Mouse (Mus musculus) ovary, adult 18-20 months (tissue): Measurements from ENCODE around the gene Gm10401.

Experiments
- DNase-seq: peaks from one replicate; pipeline ENCODE4 v3.0.0; 2022; ENCODE audit warnings: low spot score, mixed read lengths

Gm10401 gene

GRCm38 (mm10) chr5:115098195-115098594 lies at the start of gene Gm10401:
TSS of gene Gm10401 (minus strand) at chr5:115098295.
- no peak for DNase-seq

- DNase-seq: no peak
Observed at GRCm38 (mm10) chr5:115147388-115147787, 49.3 kb upstream of the Gm10401 start.

DNA sequence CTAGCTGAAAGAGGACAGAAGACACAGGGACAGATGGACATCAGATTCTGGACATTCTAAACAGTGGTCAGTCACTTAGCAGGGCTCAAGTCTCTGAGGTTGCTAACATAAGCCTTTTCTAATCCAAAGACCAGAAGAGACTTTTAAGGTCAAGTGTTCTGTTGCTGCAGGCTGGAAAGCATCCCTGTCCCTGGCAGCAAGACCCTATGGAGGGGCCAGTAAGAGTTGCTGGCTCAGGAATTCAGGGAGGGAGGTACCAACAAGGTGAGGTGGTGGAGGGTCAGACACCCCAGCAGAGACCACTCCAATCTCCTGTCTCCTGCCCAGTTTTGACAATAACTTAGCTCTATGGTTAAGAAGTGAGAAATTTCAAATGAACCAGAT lies 48.6 kb upstream of the Gm10401 start:
- DNase-seq: no peak

DNA sequence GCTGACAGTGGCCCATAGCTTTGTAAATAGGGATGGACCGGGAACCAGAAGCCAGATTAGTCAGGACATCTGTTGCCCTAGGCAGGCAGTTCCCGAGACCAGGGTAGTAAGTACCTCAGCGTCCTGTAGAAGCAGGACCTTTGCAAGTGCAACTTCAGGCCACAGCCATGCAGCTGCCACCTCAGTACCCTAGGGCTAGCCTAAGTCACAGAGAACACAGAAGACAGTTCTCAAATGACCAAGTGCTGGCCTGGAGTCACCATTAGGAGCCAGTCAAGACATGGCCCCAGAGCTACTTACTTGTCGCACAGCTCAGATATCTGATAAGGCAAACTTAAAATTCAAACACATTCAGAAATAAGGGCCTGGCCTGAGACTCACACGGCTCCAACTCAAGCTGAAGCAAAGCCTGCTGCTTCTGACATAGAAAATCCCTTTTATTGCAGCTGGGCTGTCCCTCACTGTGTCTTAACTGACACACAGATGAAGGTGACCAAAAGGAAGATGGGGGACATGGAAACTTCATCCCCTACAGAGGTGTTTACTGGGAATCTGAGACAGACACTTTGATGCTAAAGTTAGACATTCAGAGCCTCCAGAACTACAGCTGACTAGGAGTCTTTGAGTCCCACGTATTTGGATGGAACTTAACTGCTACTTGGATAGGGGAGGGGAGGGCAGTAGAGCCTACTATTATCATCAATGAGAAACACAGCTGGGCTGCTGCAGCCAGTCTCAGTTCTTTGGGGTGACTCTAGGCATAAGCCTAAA lies 48.1 kb upstream of the Gm10401 start:
- no peak for DNase-seq

DNA sequence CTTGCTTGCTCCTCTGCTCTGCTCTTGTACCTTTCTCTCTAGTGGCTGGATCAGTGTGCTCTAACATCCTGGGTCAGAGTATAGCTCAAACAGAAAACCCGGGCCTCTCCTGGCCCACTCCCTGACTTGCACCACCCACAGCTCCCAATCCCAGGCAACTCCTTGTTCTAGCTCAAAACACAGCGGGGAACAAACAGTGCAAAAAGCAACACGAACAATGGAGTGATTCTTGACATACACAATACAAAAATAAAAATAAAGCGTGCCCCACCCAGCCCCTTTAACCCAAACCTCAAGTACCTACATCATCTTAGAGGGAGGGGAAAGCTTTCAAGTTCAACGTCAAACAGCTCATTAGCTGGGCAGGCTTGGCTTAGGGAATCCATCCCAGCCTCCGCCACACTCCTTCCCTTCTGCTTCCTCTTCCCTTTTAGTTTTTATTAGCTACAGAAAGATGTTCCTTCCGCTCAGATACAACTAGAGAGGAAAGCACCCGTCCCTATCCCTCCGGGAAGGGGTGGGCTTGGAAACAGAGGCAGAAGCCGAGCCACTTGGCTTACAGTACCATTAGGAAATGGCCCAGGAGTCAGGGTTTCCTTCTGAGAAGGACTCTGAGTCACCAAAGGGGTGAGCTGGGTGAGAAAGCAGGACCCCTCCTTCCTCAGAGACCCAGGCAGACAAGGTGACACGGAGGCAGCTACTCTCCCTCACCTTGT lies 47.3 kb upstream of the Gm10401 start:
- DNase-seq: no peak

DNA sequence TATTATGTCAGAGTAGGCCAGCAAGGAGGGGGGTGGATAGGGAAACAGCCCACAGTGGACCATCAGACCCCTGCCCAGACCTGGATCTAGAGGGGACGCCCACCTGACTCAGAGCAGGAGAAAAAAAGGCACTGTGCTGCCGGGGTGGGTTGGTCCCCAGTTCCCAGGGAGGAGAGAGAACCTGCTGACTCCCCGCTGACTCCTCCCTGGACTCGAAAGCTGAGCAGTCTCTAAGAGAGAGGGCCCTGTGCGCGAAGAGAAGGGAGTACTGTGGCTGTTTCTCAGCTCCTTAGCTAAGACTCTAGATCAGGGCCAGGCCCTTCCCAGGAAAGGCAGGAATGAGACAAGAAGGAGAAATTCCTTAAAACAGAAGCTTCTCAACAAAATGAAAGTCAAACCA lies 46.4 kb upstream of the Gm10401 start:
- DNase-seq: no peak

- DNase-seq: no peak
Observed at GRCm38 (mm10) chr5:115143552-115143951, 45.5 kb upstream of the Gm10401 start.

DNA sequence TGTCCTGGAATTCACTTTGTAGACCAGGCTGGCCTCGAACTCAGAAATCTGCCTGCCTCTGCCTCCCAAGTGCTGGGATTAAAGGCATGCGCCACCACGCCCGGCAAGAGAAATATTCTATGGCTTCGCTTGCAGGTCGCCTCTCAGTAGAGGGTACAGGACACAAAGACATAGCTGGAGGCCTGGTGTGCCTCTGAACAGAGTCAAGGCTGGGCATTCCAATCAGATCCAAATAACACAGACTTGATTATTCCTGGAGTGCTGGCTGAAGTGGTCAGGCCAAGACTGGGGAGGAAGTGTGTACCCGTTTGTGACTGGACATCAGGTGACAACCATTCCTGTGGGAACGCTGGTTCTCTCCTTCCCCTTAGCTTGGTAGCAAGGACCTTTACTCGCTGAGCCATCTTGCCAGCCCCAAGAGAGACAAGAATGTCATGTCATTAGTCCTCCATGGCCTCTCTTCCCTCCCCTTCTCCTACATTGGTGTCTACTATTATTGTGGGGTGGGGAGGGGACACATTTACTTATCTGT lies 44.1 kb upstream of the Gm10401 start:
- DNase-seq: no peak

GRCm38 (mm10) chr5:115140726-115141125 lies 42.6 kb upstream of the Gm10401 start:
- no peak for DNase-seq

DNA sequence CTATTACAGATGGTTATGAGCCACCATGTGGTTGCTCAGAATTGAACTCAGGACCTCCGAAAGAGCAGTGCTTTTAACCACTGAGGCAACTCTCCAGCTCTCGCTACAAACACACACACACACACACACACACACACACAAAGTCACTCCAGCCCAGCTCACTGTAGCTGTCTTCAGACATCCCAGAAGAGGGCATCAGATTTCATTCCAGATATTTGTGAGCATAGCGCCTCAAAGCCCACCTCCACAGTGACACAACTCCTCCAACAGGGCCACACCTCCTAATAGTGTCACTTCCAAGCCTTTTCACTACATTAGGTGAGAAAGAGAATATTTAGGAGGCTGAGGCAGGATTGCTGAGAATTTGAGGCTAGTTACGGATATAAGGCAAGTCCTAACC lies 41.0 kb upstream of the Gm10401 start:
- DNase-seq: no peak

DNA sequence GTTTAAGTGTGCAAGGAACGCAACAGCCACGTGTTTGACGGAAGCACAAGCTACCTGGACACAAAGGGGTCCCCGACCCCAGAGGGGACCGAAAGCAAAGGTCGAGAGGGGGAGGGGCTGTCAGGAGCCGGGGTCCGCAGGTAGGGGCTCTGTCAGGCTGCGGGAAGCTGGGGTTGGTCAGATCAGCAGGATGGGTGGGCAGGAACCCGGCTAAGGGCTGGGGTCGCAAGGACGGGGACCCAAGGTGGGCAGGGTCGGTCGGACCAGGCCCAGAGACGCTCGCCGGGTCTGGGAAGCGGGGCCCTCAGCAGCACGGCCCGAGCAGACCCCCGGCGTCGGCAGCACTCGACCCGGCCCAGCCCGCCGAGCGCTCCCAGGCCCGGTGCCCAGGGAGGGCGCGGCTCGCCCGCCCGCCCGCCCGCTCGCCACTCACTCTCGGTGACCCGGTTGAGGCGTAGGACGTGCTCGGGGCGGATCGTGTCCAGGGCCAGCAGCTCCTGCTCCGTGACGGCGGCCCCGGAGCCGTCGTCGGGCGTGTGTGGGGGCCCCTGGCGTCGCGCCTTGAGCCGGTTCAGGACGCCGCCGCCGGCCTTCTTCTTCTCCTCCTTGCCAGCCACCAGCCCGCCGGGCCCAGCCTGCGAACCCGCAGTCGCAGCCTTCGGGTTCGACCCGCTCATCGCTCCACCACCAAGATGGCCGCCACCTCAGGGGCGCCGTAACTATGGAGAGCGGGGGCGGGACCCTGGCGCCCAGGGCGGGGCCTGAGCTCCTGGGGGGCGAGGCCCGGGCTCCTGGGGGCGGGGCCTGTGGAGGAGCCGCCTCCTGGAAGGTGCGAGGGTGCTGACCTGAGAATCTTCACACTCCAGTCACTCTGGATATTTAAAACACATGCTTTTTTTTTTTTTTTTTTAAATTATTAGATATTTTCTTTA lies 36.4 kb upstream of the Gm10401 start, which contains the start of gene Unc119b:
Unc119b (minus strand) TSS at position 742 of the 932 bp plus-strand sequence.
- peak; percentile 80 for DNase-seq

DNA sequence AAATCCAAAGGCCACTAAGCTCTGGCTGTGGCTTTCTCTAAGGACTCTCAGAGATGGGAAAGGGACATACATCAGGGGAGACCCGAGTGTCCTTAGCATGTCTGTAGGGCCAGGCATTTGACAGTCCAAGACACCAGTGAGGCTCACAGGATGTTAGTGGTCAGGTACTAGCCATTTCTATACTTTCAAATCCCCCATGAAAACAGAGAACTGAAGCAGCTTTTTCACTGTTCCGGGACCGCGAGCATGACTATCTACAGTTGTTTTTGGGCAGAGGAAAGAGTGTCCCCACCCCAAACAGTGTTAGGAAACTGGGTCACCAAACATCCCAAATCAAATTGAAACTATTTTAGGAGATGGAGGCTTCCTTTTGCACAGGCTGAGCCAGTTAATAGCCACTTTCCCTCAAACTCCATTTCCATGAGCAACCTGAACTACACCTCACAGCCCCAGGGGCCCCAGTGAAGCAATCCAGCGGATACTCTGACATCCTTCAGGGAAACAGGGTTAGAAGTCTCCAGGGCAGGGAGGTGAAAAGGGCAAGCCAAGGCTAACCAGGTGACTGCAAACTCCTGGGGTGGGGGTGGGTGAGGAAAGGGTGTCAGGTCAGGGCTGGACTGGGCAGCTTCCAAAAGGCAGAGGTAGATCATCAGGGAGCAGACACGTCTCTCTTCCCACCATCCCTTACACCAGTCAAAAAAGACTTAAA lies 35.4 kb upstream of the Gm10401 start:
- DNase-seq: no peak

DNA sequence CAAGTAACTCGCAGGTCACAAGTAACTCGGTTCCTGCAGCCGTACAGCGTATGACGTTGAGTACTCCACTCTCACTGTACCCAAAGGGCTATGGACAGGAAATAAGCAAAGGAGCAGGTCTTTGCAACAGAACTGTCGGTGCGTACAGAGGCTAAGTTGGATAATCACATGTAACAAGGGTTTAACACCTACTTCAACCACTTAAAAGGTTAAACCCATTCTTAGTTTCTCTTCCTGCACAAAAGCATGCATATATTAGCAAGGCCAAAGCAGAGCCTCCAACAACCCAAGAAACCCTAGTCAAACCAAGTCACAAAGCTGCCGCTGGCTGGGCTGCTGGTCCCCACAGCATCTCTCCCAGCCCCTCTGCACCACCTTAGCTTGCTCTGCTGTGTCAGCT lies 34.4 kb upstream of the Gm10401 start:
- DNase-seq: no peak

DNA sequence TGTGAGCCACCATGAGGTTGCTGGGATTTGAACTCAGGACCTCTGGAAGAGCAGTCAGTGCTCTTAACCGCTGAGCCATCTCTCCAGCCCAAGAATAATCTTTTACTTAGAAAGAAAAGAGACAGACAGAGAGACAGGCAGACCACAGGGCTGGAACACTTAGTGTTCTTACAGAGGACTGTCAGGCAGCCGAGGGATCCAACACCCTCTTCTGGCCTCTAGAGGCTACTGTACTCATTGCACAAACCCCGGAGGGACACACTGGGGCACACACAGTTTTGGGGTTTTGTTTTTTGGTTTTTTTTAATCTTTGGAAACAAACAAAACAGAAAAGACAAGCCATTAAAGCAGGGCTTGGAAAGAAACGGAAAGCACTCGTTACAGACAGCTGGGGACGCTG lies 31.2 kb upstream of the Gm10401 start:
- no peak for DNase-seq

GRCm38 (mm10) chr5:115127421-115128179 lies 29.5 kb upstream of the Gm10401 start:
- no peak for DNase-seq

DNA sequence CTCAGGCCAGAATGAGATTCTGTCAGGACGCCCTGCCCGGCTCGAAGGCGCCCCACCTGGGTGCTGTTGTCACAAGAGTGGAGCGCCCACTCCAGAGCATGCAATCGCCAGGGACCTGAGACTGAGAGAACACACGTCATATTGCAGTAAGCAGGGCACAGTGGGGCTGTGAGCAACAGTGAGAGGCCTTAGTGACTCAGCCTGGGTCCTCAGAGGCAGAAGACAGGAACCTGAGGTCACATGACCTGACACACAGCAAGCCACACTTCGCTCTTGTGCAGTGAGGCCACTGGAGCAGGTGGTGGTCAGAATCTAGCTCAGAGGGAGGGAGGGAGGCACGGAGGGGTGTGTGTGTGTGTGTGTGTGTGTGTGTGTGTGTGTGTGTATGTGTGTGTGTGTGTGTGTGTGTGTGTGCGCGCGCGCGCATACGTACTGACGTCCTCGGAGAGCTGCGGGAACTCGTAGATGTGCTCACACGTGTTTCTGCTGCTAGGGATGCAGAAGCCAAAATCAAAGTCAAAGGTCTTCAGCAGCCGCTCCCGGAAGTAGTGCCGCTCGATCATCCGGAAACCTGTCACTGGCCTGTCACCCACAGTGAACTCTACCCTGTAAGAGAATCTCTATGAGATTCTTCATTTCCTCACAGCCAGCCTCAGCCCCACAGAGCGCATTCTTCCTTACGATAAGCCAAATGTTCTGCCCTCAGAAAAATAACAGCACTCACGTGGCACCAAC lies 28.6 kb upstream of the Gm10401 start:
- no peak for DNase-seq

DNA sequence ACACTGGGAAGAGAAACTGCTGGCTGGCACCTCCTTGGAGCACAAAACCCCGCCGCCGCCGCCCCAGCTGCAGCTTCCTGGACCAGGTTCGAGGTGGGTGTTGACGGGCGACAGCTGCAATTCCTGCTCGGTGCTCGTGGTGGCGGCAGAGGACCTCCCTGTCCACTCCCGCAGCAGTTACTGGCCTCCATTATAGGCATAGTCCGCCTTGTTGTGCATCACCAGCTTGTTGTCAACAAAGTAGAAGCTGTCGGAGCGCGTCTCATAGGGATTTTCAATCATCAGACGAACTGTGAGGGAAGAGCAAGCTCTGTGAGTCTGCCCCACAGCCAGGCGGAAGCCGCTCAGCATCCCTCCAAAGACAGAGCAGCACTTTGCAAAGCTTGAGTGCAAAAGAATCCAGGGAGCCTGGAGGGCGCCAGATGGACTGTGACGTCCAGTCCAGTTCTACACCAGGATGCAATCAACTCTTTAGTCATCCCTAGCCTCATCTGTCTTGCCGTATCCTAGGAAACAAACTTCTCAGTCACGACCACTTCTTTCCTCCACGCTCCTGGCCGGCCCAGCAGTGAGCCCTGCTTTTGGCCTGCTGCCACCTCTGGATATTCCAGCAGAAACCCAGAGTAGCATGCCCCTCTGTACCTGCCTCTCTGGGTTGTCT lies 27.2 kb upstream of the Gm10401 start:
- peak; percentile 49 for DNase-seq

- no peak for DNase-seq
Observed at GRCm38 (mm10) chr5:115124690-115125089, 26.6 kb upstream of the Gm10401 start.

GRCm38 (mm10) chr5:115120978-115121377 lies 22.9 kb upstream of the Gm10401 start:
- DNase-seq: no peak
